Mouse (Mus musculus) heart, embryonic 14.5 days (tissue): Measurements from ENCODE around the gene Itga8. TPM values are rescaled to one million over a fixed set of nuclear protein-coding genes. Genes with fewer than 3 reads are reported as not detected.

Source experiments
- ATAC-seq: fragments of 200-750 bp; cut with Nextera tagmentation; 2 replicates; pipeline ENCODE4 v1.8.0; 2017; ENCODE audit warnings: low read depth, moderate TSS enrichment; ENCODE audit not compliant: insufficient number of reproducible peaks, insufficient read depth, low FRiP score
- H3K27ac ChIP-seq, 2 experiments: fragments of 200-500 bp in 1 of 2; fragments of 300-500 bp in 1 of 2; sonication (generic) in 1 of 2; replicated peaks in 1 of 2; 2 replicates each; pipeline ENCODE4 v1.5.1; 2012 to 2014; ENCODE audit warnings: low read depth in 2 of 2, low read length in 2 of 2, control low read depth in 1 of 2, mild to moderate bottlenecking in 1 of 2, mixed read lengths in 1 of 2; ENCODE audit not compliant: control insufficient read depth in 1 of 2, insufficient read depth in 1 of 2
- H3K27me3 ChIP-seq: fragments of 300-500 bp; sonication (generic); 2 replicates; pipeline ENCODE4 v1.6.1; 2014; ENCODE audit warnings: mild to moderate bottlenecking, low read length, control low read depth; ENCODE audit not compliant: control insufficient read depth, insufficient read depth
- H3K36me3 ChIP-seq: fragments of 300-500 bp; sonication (generic); 2 replicates; pipeline ENCODE4 v1.6.1; 2014; ENCODE audit warnings: mild to moderate bottlenecking, control low read depth, low read length, mixed read lengths; ENCODE audit not compliant: control insufficient read depth, insufficient read depth
- H3K4me1 ChIP-seq, 2 experiments: fragments of 200-500 bp in 1 of 2; fragments of 300-500 bp in 1 of 2; sonication (generic) in 1 of 2; 2 replicates each; pipeline ENCODE4 v1.6.1; 2012 to 2014; ENCODE audit warnings: low read length in 2 of 2, control low read depth in 1 of 2, mixed read lengths in 1 of 2; ENCODE audit not compliant: control insufficient read depth in 2 of 2, insufficient read depth in 2 of 2
- H3K4me2 ChIP-seq: fragments of 300-500 bp; sonication (generic); 2 replicates; pipeline ENCODE4 v1.6.1; 2014; ENCODE audit warnings: mild to moderate bottlenecking, low read length
- H3K4me3 ChIP-seq, 2 experiments: fragments of 200-500 bp in 1 of 2; fragments of 300-500 bp in 1 of 2; sonication (generic) in 1 of 2; 2 replicates each; pipeline ENCODE4 v1.5.1; 2012 to 2014; ENCODE audit warnings: low read length in 2 of 2, mild to moderate bottlenecking in 2 of 2, control low read depth in 1 of 2, low read depth in 1 of 2, moderate library complexity in 1 of 2; ENCODE audit not compliant: control insufficient read depth in 1 of 2, insufficient read depth in 1 of 2
- H3K9ac ChIP-seq: fragments of 300-500 bp; sonication (generic); 2 replicates; pipeline ENCODE4 v1.6.1; 2014; ENCODE audit warnings: mild to moderate bottlenecking, low read length
- H3K9me3 ChIP-seq: fragments of 300-500 bp; sonication (generic); 2 replicates; pipeline ENCODE4 v1.6.1; 2016; ENCODE audit warnings: low read length, control low read depth; ENCODE audit not compliant: control insufficient read depth
- WGBS: fragments of 180-500 bp; shearing (Covaris S2); extraction: QIAGEN DNeasy Blood & Tissue Kit; methylation state at CpG from one replicate; pipeline ENCODE4 v1.1.7; 2014; 5-methylcytosine and 5-hydroxymethylcytosine counted together
- polyA plus RNA-seq: library from polyadenylated mRNA; unstranded; fragments of >200 nt; fragmentation: Nextera tagmentation; extraction: Ambion mirVana; gene quantifications from 2 replicates; pipeline ENCODE4 v1.2.1, GENCODE M21; 2014

Gene Itga8
- polyA plus RNA-seq, 1 experiment from 2014 or later: 13.7 TPM

GRCm38 (mm10) chr2:12198214-12198613 is 103.5 kb downstream of the Itga8 start:
- no peak for ATAC-seq
- no peak overlapping the region for H3K27ac ChIP-seq
- no peaks in the 10 kb centered on the region for H3K4me1 ChIP-seq
- H3K9ac ChIP-seq: no peak overlapping the region
- H3K9me3 ChIP-seq: no peaks in the 10 kb centered on the region
- H3K4me2 ChIP-seq: no peak overlapping the region
- H3K36me3 ChIP-seq: no peaks in the 10 kb centered on the region
- H3K4me3 ChIP-seq: no peak overlapping the region
- 90% methylated on average over 3 of the region's 3 CpGs for WGBS
- H3K27me3 ChIP-seq: no peaks in the 10 kb centered on the region

- H3K4me1 ChIP-seq: no peaks in the 10 kb centered on the region
- no peak overlapping the region for H3K4me3 ChIP-seq
- no peaks in the 10 kb centered on the region for H3K9me3 ChIP-seq
- H3K4me2 ChIP-seq: no peak overlapping the region
- no peaks in the 10 kb centered on the region for H3K36me3 ChIP-seq
- no peaks in the 10 kb centered on the region for H3K27me3 ChIP-seq
- no peak for ATAC-seq
- no peak overlapping the region for H3K27ac ChIP-seq
- H3K9ac ChIP-seq: no peak overlapping the region
- 79% methylated on average over 4 of the region's 4 CpGs for WGBS
Measured at GRCm38 (mm10) chr2:12197711-12198110, 104.0 kb downstream of the Itga8 start.

GRCm38 (mm10) chr2:12189026-12189425 is 112.7 kb downstream of the Itga8 start:
- Histone ChIP-seq H3K4me3 (no peak overlapping the region), H3K4me2 (no peak overlapping the region), H3K27ac (no peak overlapping the region), H3K9ac (no peak overlapping the region), H3K4me1 (no peaks in the 10 kb centered on the region), H3K27me3 (no peaks in the 10 kb centered on the region), H3K9me3 (no peaks in the 10 kb centered on the region), H3K36me3 (no peaks in the 10 kb centered on the region)
- ATAC-seq: no peak
- WGBS: 10% methylated on average over 6 of the region's 6 CpGs

GRCm38 (mm10) chr2:12187646-12188045 is 114.1 kb downstream of the Itga8 start:
- no peaks in the 10 kb centered on the region for H3K36me3 ChIP-seq
- H3K27me3 ChIP-seq: no peaks in the 10 kb centered on the region
- H3K9ac ChIP-seq: no peak overlapping the region
- H3K9me3 ChIP-seq: no peaks in the 10 kb centered on the region
- H3K4me2 ChIP-seq: no peak overlapping the region
- H3K4me1 ChIP-seq: no peaks in the 10 kb centered on the region
- H3K4me3 ChIP-seq: no peak overlapping the region
- 41% methylated on average over 5 of the region's 5 CpGs for WGBS
- no peak overlapping the region for H3K27ac ChIP-seq
- no peak for ATAC-seq

GRCm38 (mm10) chr2:12182402-12182948 is 119.2 kb downstream of the Itga8 start:
- 63% methylated on average over 8 of the region's 8 CpGs for WGBS
- H3K9me3 ChIP-seq: no peaks in the 10 kb centered on the region
- no peak for ATAC-seq
- H3K4me2 ChIP-seq: no peak overlapping the region
- no peaks in the 10 kb centered on the region for H3K27me3 ChIP-seq
- H3K4me1 ChIP-seq: no peaks in the 10 kb centered on the region
- H3K4me3 ChIP-seq: no peak overlapping the region
- H3K27ac ChIP-seq: no peak overlapping the region
- no peak overlapping the region for H3K9ac ChIP-seq
- H3K36me3 ChIP-seq: no peaks in the 10 kb centered on the region

GRCm38 (mm10) chr2:12180635-12181034 is 121.1 kb downstream of the Itga8 start:
- WGBS: 46% methylated on average over 2 of the region's 2 CpGs
- Histone ChIP-seq H3K4me3 (no peak overlapping the region), H3K36me3 (no peaks in the 10 kb centered on the region), H3K27ac (no peak overlapping the region), H3K4me2 (no peak overlapping the region), H3K9ac (no peak overlapping the region), H3K27me3 (no peaks in the 10 kb centered on the region), H3K9me3 (no peaks in the 10 kb centered on the region), H3K4me1 (no peaks in the 10 kb centered on the region)
- ATAC-seq: no peak

GRCm38 (mm10) chr2:12174722-12175427 is 126.8 kb downstream of the Itga8 start:
- Histone ChIP-seq H3K9ac (no peak overlapping the region), H3K36me3 (peaks cover 7% of the 10 kb centered on the region; the same call in 1 of the 2 replicates), H3K4me1 (no peaks in the 10 kb centered on the region), H3K9me3 (no peaks in the 10 kb centered on the region), H3K4me2 (no peak overlapping the region), H3K27me3 (no peaks in the 10 kb centered on the region), H3K27ac (no peak overlapping the region), H3K4me3 (no peak overlapping the region)
- WGBS: 50% methylated on average over 7 of the region's 7 CpGs
- no peak for ATAC-seq

GRCm38 (mm10) chr2:12170221-12170620 is 131.5 kb downstream of the Itga8 start:
- no peak overlapping the region for H3K4me3 ChIP-seq
- ATAC-seq: no peak

More at GRCm38 (mm10) chr2:12170221-12170620, 131.5 kb downstream of the Itga8 start:
- Histone ChIP-seq H3K4me1 (no peaks in the 10 kb centered on the region), H3K27ac (no peak overlapping the region), H3K36me3 (peaks cover 7% of the 10 kb centered on the region; the same call in 1 of the 2 replicates), H3K4me2 (no peak overlapping the region), H3K9me3 (no peaks in the 10 kb centered on the region), H3K27me3 (no peaks in the 10 kb centered on the region), H3K9ac (no peak overlapping the region)
